Mouse (Mus musculus) embryonic facial prominence, embryonic 14.5 days (tissue): ENCODE measurements at regions not wholly inside any gene's neighbourhood (a gene's known extent, or its start where the extent isn't known, plus 50 kb on each side); places are given as distances from the start of the nearest gene placed in this dataset.

Experiments used
- ATAC-seq: fragments of 200-750 bp; cut with Nextera tagmentation; 2 replicates; pipeline ENCODE4 v1.8.0; 2017; ENCODE audit warnings: low read depth, moderate number of reproducible peaks, moderate TSS enrichment
- DNase-seq: peaks from one replicate; pipeline ENCODE4 v3.0.0-alpha.2; 2015; ENCODE audit warnings: low spot score
- H3K27ac ChIP-seq: fragments of 300-500 bp; sonication (generic); replicated peaks from 2 replicates; pipeline ENCODE4 v1.5.1; 2014; ENCODE audit warnings: low read depth, mild to moderate bottlenecking, low read length, moderate library complexity
- H3K27me3 ChIP-seq: fragments of 300-500 bp; sonication (generic); replicated peaks from 2 replicates; pipeline ENCODE4 v1.6.1; 2014; ENCODE audit warnings: low read length; ENCODE audit not compliant: control insufficient read depth, insufficient read depth
- H3K36me3 ChIP-seq: fragments of 300-500 bp; sonication (generic); 2 replicates; pipeline ENCODE4 v1.6.1; 2014; ENCODE audit warnings: low read length, mixed read lengths; ENCODE audit not compliant: control insufficient read depth, insufficient read depth
- H3K4me1 ChIP-seq: fragments of 300-500 bp; sonication (generic); 2 replicates; pipeline ENCODE4 v1.6.1; 2014; ENCODE audit warnings: antibody characterized with exemption, low read length; ENCODE audit not compliant: control insufficient read depth, insufficient read depth
- H3K4me2 ChIP-seq: fragments of 300-500 bp; sonication (generic); 2 replicates; pipeline ENCODE4 v1.6.1; 2014; ENCODE audit warnings: low read depth, mild to moderate bottlenecking, low read length, moderate library complexity, mixed read lengths
- H3K4me3 ChIP-seq: fragments of 300-500 bp; sonication (generic); 2 replicates; pipeline ENCODE4 v1.5.1; 2014; ENCODE audit warnings: low read depth, mild to moderate bottlenecking, low read length
- H3K9ac ChIP-seq: fragments of 300-500 bp; sonication (generic); 2 replicates; pipeline ENCODE4 v1.6.1; 2014; ENCODE audit warnings: low read depth, mild to moderate bottlenecking, low read length, moderate library complexity, mixed read lengths
- H3K9me3 ChIP-seq: fragments of 300-500 bp; sonication (generic); 2 replicates; pipeline ENCODE4 v1.6.1; 2016; ENCODE audit warnings: low read length; ENCODE audit not compliant: control insufficient read depth
- WGBS: fragments of 180-500 bp; shearing (Covaris S2); extraction: QIAGEN DNeasy Blood & Tissue Kit; methylation state at CpG from one replicate; pipeline ENCODE4 v1.1.7; 2014; 5-methylcytosine and 5-hydroxymethylcytosine counted together

DNA sequence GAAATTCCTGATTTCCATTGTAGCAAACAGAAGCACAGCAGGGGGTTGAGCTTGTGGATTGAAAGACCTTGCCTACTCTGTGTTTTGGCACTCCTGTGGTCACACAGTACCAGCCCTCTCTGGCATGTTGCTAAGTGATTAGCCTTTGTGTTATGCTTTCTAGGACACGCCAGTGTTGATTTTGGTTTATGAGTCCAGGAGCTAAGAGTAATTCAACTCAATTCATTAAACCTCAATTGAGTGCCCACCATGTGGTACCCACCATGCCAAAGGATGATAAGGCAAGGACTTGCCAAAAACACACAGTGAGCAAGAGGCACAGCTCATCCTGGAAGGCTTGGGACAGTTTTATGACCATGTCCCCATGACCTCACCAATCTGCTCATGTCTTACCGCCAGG, 221.1 kb upstream of the Sox14 start:
- H3K9me3 ChIP-seq = no peaks in the 10 kb centered on the region

DNA sequence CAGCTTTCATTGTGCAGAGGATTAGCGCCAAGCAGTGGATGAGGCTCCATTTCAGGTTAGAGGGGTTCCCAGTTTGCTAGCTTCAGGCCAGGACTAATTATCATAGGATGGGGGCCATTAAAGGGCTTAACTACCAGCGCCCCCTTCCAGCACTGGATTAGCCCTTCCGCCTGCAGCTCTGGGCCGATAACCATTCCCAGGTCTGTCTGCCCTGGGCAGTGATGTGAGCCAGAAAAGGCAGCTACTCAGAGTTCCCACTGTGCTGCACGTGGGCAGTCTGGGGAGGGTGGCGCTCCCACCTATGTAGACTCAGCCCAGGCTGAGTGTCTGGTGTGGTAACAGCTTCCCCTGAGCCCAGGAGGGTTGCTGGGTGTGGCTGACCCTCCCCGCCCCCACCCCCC, 219.6 kb upstream of the Sox14 start:
- no peaks in the 10 kb centered on the region for H3K27me3 ChIP-seq
- H3K4me1 ChIP-seq = no peaks in the 10 kb centered on the region
- H3K9ac ChIP-seq = no peak overlapping the region
- H3K27ac ChIP-seq = no peak overlapping the region
- no peak overlapping the region for H3K4me3 ChIP-seq
- no peak overlapping the region for H3K4me2 ChIP-seq
- peak; percentile 92 for ATAC-seq
- peak; percentile 84 for DNase-seq
- 18% methylated on average over 7 of the region's 7 CpGs for WGBS
- H3K36me3 ChIP-seq = no peaks in the 10 kb centered on the region
- no peaks in the 10 kb centered on the region for H3K9me3 ChIP-seq

More for the DNA sequence above, 221.1 kb upstream of the Sox14 start:
- Histone ChIP-seq H3K27ac (no peak overlapping the region), H3K4me1 (no peaks in the 10 kb centered on the region), H3K4me2 (no peak overlapping the region), H3K36me3 (no peaks in the 10 kb centered on the region), H3K27me3 (no peaks in the 10 kb centered on the region), H3K9ac (no peak overlapping the region), H3K4me3 (no peak overlapping the region)
- 65% methylated on average over 2 of the region's 2 CpGs for WGBS
- ATAC-seq (no peak; the same call in 1 of the 2 replicates), DNase-seq (peak; percentile 29)

DNA sequence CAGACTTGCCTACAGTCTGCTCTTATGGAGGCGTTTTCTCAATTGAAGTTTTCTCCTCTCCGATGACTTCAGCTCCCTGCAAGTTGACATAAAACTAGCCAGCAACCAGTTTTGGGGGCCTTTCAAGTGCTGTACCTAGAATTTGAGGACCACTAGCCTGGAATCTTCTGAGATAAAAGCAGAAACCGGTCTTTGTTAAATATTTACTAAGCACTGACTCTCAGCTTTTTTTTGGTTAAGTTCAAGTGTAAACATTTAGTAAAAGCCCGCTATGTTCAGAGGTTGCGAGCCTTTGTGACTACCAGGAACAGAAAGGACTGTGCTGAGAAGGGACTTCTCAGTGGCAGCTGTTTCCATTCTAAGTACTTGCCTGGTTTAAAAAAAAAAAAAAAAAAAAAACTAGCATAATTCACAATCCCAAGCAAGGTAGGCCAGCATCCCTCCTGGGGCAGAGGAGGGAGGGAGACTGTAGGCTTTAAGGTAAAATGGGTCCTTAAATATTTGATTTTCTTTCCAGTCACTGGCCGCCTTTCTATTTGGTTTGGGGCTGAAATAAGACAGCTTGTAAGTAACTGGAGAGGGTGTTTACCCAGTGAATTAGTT, 219.1 kb upstream of the Sox14 start:
- Histone ChIP-seq H3K9me3 (no peaks in the 10 kb centered on the region), H3K9ac (no peak overlapping the region), H3K27ac (no peak overlapping the region), H3K4me2 (no peak overlapping the region), H3K36me3 (no peaks in the 10 kb centered on the region), H3K27me3 (no peaks in the 10 kb centered on the region), H3K4me1 (no peaks in the 10 kb centered on the region), H3K4me3 (no peak overlapping the region)
- ATAC-seq = no peak
- 48% methylated on average over 6 of the region's 6 CpGs for WGBS
- DNase-seq = no peak

DNA sequence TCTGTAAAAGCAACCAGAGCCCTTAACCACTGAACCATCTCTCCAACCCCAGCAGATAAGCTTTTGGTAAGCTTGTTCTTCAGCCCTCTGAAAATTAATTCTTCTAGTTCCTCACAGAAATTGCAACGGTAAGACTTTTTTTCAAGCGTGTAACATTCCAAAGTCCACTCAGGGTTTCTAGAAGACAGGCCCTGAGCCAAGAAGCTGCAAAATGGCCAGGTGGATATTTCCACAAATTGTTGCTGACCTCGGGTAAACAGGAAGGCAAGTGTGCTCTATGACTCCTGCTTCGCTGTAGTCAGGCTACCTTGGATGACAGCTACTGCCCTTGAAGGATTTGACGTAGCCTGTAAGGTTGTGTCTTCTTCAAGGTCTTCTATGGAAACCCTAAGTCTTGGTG, 195.2 kb upstream of the Sox14 start:
- Histone ChIP-seq H3K4me3 (no peak overlapping the region), H3K9ac (no peak overlapping the region), H3K9me3 (0 out of 2 replicates have a peak, but pooled peaks cover 3% of the 10 kb centered on the region), H3K4me2 (no peak overlapping the region), H3K27ac (no peak overlapping the region), H3K36me3 (no peaks in the 10 kb centered on the region), H3K4me1 (no peaks in the 10 kb centered on the region), H3K27me3 (no peaks in the 10 kb centered on the region)
- WGBS = 89% methylated on average over 5 of the region's 5 CpGs
- ATAC-seq (no peak), DNase-seq (no peak)

DNA sequence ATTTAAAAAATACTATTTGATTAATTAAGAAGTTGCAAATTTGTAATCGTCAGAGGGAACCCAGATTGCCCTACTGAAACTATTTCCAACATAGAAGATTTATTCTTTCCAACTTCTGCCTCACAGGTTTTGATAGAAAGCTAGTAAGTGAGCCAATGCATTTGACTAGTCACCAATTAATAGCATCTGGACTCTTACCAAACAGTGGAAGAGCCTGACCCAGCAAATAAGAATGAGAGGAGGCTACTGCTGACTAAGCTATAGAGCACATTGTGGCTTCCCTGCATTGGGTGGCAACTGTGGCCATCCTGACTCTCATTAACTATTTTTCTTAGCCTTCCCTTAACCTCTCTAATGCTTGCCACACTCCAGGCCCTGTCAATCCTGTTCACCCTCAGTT, 182.6 kb upstream of the Sox14 start:
- ATAC-seq (no peak), DNase-seq (no peak)
- H3K9me3 ChIP-seq = no peaks in the 10 kb centered on the region
- no peak overlapping the region for H3K27ac ChIP-seq
- H3K4me1 ChIP-seq = no peaks in the 10 kb centered on the region
- H3K27me3 ChIP-seq = no peaks in the 10 kb centered on the region
- no peak overlapping the region for H3K4me2 ChIP-seq
- H3K36me3 ChIP-seq = no peaks in the 10 kb centered on the region
- no peak overlapping the region for H3K4me3 ChIP-seq
- WGBS = 85% methylated on average over 1 of the region's 1 CpGs
- no peak overlapping the region for H3K9ac ChIP-seq

DNA sequence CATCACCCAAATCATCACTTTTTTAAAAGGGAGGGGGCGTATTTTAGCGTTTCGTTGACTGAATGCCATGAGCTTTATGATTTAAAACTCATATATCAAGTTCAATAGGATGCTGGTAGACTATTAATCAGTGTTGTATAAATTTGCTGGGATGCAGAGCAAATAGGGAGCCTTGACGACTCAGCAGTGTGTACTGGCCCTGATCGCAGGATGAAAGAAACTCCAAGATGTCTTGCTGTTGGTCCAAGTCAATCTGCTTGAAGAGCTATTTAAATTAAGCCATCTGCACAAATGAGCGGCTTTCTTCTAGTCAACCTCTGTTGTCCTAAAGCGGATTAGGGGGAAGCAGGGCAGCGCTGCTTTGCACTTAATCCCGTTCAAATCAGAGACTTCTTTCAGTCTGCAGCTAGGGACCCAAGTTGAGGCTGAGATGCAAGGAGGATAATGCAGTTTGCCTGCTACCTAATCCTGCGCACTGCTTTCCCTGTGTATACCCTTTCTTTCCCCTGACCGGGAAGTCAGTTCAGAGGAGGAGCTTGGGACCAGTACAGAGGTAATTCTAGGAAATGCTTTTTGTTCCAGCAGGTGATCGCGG, 170.3 kb upstream of the Sox14 start:
- H3K4me3 ChIP-seq = no peak overlapping the region
- no peaks in the 10 kb centered on the region for H3K4me1 ChIP-seq
- no peaks in the 10 kb centered on the region for H3K36me3 ChIP-seq
- H3K9ac ChIP-seq = no peak overlapping the region
- no peak overlapping the region for H3K4me2 ChIP-seq
- peak; percentile 16 for DNase-seq
- 38% methylated on average over 13 of the region's 13 CpGs for WGBS
- H3K27me3 ChIP-seq = no peaks in the 10 kb centered on the region
- ATAC-seq = no peak
- no peaks in the 10 kb centered on the region for H3K9me3 ChIP-seq
- H3K27ac ChIP-seq = no peak overlapping the region

DNA sequence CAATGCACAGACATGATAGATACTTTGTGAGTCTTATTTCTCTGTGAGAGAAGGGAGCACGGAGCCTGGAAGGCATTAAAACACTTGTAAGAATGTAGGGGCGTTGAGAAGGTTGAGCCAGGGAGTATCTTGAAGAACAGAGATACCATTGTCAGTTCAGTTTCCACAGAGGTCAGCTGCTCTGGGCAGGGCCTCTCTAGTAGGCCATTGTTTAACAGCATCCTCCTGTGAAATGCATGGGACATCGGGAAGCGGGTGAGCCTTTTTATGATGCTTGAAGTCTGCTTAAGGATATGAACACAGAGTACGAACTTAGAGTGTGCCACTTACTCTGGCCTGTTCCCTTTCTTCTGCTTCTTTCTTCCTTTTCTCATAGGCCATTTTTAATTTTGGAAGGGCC, 169.7 kb upstream of the Sox14 start:
- ATAC-seq = no peak
- no peaks in the 10 kb centered on the region for H3K9me3 ChIP-seq
- no peaks in the 10 kb centered on the region for H3K4me1 ChIP-seq
- no peak for DNase-seq
- H3K9ac ChIP-seq = no peak overlapping the region
- no peaks in the 10 kb centered on the region for H3K27me3 ChIP-seq
- 42% methylated on average over 5 of the region's 5 CpGs for WGBS
- no peak overlapping the region for H3K4me3 ChIP-seq
- H3K27ac ChIP-seq = no peak overlapping the region
- no peaks in the 10 kb centered on the region for H3K36me3 ChIP-seq
- no peak overlapping the region for H3K4me2 ChIP-seq

DNA sequence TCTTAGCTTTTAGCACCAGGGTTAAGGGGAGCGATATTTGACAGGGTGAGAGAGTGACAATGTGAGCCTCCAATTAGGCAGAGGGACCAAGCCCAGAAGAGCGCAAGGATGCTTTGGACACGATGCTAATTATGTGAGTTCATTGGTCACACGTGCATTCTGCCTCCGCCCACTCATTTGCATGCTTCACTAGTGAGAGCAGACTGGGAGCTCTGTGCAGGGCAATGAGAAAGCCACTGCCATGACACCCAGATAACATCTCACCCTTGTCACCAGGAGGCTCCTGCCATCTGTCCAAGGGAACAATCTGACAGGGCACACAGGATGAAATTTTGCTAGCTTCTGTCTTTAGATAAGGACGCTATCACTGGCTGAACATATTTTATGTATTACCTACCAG, 165.8 kb upstream of the Sox14 start:
- no peak for DNase-seq

DNA sequence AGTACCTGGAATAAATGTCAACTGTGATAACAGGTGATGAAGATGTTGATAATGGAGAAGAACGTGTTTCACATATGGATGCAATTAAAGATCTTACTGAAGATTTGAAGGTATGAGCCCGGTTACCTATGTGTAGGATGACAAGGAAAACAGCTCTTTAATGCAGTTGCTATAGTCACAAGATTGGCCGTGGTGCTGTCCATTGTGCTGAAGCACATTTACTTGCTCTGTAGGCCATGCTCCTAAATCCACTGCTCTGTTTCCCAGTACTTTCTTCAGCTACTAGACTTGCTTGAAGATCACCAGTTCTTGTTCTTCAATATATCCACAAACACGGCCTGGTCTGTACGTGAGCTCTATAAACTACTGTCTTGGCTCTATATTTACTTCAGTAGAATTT, 147.7 kb upstream of the Sox14 start:
- DNase-seq (peak; percentile 86), ATAC-seq (no peak)
- H3K36me3 ChIP-seq = no peaks in the 10 kb centered on the region
- no peak overlapping the region for H3K4me3 ChIP-seq
- H3K27me3 ChIP-seq = no peaks in the 10 kb centered on the region
- no peak overlapping the region for H3K9ac ChIP-seq
- 41% methylated on average over 5 of the region's 5 CpGs for WGBS
- no peaks in the 10 kb centered on the region for H3K9me3 ChIP-seq
- H3K4me2 ChIP-seq = no peak overlapping the region
- no peaks in the 10 kb centered on the region for H3K4me1 ChIP-seq
- H3K27ac ChIP-seq = no peak overlapping the region

More for the DNA sequence above, 165.8 kb upstream of the Sox14 start:
- H3K9ac ChIP-seq = no peak overlapping the region
- no peaks in the 10 kb centered on the region for H3K27me3 ChIP-seq
- no peaks in the 10 kb centered on the region for H3K36me3 ChIP-seq
- ATAC-seq = no peak
- H3K9me3 ChIP-seq = no peaks in the 10 kb centered on the region
- H3K4me2 ChIP-seq = no peak overlapping the region
- 57% methylated on average over 6 of the region's 6 CpGs for WGBS
- H3K4me3 ChIP-seq = no peak overlapping the region
- no peak overlapping the region for H3K27ac ChIP-seq
- no peaks in the 10 kb centered on the region for H3K4me1 ChIP-seq
